Mouse (Mus musculus) left cerebral cortex, adult 8-10 months (tissue): ENCODE results near the gene Dmrt1. TPM values are rescaled to one million over a fixed set of nuclear protein-coding genes. Genes with fewer than 3 reads are reported as not detected.
A peak's percentile ranks its signal among the peaks of the same experiment; 100 is the strongest.

Experiments
- DNase-seq, 2 experiments: peaks; one replicate each; pipeline ENCODE4 v3.0.0; 2022; ENCODE audit warnings: low spot score in 2 of 2
- total RNA-seq, 4 experiments: library from RNA; stranded (reverse); gene quantifications; 2 replicates each; pipeline ENCODE4 v1.2.4; 2022

Gene Dmrt1
- total RNA-seq, 4 experiments from 2014 or later = not detected

DNA sequence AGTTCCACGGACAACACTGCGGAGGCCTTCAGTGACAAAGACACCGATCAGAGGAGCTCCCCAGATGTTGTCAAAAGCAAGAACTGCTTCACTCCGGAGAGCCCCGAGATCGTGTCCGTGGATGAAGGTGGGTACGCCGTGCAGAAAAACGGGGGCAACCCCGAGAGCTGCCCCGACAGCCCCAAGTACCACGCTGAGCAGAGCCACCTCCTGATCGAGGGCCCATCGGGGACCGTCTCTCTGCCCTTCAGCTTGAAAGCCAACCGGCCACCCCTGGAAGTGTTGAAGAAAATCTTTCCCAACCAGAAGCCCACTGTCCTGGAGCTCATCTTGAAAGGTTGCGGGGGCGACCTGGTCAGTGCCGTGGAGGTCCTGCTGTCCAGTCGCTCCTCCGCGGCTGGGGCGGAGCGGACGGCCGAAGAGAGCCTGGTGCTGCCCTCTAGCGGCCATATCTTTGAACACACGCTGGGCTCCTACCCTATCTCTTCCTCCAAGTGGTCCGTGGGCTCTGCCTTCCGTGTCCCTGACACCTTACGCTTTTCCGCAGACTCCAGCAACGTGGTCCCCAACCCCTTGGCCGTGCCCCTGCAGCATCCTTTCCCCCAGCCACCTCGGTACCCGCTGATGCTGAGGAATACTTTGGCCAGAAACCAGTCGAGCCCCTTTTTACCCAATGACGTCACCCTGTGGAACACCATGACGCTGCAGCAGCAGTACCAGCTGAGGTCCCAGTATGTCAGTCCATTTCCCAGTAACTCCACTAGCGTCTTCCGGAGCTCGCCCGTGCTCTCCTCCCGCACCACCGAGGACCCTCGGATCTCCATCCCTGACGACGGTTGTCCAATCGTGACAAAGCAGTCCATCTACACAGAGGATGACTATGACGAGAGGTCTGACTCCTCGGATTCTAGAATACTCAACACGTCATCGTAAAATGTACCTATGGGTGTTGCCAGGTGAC is 117.2 kb downstream of the Dmrt1 start:
- peak in 1 of 2 experiments; percentile 33 for DNase-seq

DNA sequence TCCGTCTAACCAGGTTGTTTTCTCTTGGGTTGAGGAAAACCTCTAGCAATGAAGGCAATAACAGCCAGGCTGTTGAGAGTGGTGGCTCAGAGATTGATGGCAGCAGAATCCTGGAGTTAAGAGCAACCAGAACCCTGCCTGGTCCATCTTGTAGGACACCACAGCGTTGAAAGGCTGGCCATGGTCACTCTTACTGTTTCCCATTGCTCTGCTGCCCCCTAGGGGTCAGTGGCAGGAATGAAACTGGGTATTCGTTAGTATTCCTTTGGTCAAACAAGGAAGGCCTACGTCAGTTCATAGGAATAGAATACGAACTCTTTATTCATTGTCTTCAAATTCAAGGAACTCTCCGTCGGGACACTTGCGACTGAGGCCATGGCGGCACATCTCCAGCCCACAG is 123.1 kb downstream of the Dmrt1 start:
- peak in 1 of 2 experiments; percentile 22 for DNase-seq

DNA sequence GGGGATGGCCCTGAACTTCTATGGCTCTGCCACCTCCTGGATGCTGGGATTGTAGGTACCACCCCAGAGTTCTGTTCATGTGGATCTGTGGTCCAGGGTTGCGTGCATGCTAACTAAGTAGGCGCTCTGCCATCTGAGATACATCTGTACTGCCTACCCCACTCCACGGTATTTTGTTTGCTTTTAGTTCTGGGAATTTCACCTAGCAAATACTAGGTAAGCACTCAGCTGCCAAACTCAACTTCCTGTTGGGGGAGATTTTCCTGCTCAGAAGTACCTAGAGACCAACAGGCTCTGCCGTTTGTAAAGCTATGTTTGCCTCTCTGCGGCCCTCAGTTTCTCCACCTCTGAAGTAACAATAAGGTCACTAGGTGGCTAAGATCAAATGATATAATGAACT is 129.7 kb downstream of the Dmrt1 start:
- DNase-seq = no peak

DNA sequence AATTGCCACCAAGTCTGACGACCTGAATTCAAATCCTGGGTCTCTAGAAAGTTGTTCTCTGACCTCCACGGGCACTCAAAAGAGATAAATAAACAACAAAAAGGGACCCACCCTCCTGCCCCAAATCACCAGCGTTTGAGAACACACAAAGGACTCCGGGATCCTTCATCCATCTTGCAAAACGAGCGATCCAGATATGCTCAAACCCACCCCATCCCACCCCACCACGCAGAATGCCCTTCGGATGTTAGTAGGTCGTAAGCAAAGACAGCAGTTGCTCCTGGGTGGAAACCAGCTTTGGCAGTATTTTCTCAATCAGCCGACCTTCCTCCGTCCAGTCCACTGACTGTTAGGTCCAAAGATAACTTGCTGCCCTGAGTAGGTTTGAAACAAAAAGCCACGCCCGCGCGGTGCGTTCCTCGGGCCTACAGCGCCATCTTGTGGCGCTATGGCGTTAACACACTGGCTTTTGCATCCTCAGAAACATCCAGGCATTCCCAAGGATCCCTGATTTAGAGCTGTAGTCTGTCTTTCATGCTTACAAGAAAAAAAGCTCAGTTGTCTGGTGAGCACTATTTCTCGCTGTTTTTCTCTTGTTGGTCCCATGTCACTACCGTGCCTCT is 130.3 kb downstream of the Dmrt1 start:
- peak in 1 of 2 experiments; percentile 46 for DNase-seq

DNA sequence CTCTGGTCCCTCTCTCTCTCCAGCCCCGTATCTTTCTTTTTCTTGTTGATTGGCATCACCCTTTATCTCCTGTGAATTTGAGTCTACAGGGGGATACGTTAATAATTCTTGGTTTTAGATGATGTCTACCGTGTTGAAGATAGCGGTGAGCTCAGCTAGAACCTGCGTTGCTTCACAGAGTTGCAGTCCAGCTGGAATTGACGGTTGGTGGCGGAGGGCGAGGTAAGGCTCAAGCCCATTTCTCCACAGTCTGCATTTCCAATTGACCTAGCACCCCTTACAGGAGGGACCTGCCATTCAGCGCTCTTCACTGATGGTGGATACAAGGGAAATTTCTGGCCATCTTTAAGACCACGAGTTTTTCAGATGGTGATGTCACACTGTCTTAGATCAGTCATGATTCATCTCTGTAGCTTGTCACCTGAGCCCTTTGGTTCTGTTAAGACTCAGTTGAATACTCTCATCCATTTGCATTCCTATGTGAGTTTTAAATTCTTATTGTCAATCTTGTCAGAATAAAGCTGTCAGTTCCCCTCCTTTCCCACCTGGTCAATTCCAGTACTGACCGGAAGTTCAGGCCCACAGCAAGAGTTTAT is 133.4 kb downstream of the Dmrt1 start:
- no peak for DNase-seq

DNA sequence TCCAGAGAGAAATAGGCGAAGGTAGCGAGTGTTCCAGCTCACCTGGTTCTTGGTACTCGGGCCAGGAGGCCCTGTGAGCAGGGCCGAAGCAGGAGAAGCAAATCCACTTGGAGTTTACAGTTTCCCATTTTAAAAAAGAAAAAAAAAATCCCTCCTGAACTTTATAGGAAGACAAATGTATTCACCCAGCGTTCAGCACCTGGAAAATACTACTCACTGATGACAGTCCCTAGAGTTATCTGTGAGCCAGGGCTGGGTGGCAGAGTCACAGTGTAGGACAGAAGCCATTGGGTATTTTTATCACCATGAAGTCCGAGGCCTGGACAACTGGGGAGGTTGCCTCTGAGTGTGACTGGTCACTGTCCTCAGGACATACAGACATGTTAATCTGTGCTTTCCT is 136.4 kb downstream of the Dmrt1 start:
- DNase-seq = no peak

DNA sequence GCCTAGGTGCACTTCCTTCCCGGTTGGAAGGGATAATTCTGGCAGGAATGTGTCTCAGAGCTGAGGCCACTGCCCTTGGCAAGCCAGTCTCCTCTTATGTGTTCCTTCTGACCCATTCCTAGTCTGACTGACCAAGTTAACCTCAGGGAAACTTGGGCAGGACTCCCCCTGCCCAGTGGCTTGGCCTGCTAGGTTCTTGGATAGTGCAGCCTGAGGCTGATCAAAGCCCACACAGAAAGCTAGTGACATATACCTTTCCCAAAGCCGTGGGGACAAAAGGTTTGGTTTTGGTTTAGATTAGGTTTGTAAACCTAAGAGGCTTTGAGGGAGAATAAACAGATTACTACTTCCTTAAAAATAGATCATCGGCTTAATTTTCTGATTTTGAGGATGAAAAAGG is 141.7 kb downstream of the Dmrt1 start:
- no peak for DNase-seq

DNA sequence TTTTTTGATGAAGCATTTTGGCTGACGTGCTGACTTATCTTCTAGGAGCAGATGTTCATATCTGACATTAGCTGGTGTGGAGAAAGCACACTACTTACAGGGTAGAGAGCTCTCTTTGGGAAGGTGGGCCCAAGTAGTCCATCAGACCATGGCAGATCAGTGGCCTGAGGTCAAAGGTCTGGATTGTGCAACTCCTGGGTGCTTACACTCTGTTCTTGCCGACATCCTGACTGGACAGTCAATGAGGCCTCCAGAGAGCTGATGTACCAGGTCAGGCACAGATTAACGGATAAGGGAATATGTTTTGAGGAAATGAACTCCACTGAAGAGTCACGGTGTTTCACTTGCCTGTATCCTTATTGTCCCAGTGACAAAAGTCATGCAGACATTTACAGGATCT is 143.3 kb downstream of the Dmrt1 start:
- no peak for DNase-seq

DNA sequence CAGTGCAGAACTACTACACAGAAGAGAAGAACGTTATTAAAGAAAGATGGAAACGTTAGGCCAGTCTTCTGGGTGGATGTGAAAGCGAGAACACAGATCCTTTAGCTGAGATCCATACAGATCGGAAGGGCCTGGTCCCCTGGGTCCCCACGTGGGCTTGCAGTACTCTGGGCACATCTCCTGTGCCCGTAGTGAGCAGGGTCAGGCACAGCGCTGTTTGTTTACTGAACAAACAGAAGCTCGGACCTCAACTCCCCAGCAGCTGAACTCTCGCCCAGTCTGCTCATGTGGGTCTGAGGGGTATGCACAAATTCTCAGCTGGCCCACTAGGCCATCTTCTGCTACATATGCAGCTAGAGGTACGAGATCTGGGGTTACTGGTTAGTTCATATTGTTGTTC is 145.1 kb downstream of the Dmrt1 start:
- no peak for DNase-seq

DNA sequence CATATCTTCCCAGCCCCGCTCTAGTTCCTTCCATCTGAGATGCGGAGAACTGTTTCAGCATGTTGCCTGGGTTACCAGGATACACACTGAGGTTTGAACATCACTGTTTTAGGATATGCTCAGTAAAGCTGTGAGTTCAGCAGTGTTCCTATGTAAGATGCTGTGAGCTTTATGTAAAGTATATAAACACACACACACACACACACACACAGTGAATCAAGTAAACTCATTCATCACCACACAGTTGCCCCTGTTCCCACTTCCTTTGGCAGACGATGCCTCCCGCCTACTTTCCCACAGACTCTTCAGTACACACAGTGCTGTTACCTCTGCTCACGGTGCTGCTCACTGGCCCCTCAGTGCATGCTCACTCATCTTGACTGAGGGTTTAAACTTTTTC is 147.1 kb downstream of the Dmrt1 start:
- no peak for DNase-seq

Other genes with a start within 250 kb of the Dmrt1 start
- not detected for gene Dmrt3, start 104.7 kb downstream of the Dmrt1 start, total RNA-seq
- gene Dmrt2, start 166.8 kb downstream of the Dmrt1 start, total RNA-seq = 1 to 10 TPM; 1.1 to 1.8 (median 1.6) TPM